Mouse (Mus musculus) embryonic facial prominence, embryonic 12.5 days (tissue): ENCODE data around the gene Cnot10. TPM values are rescaled to one million over a fixed set of nuclear protein-coding genes. Genes with fewer than 3 reads are reported as not detected.

ENCODE experiments used
- ATAC-seq: fragments of 200-750 bp; cut with Nextera tagmentation; 2 replicates; pipeline ENCODE4 v1.8.0; 2017; ENCODE audit not compliant: insufficient number of reproducible peaks, insufficient read depth, low FRiP score, low TSS enrichment
- H3K27ac ChIP-seq: fragments of 300-500 bp; sonication (generic); 2 replicates; pipeline ENCODE4 v1.5.1; 2016; ENCODE audit warnings: mild to moderate bottlenecking
- H3K27me3 ChIP-seq: fragments of 300-500 bp; sonication (generic); 2 replicates; pipeline ENCODE4 v1.6.1; 2016; ENCODE audit warnings: mild to moderate bottlenecking, moderate library complexity
- H3K36me3 ChIP-seq: fragments of 300-500 bp; sonication (generic); 2 replicates; pipeline ENCODE4 v1.6.1; 2016; ENCODE audit warnings: mild to moderate bottlenecking
- H3K4me1 ChIP-seq: fragments of 300-500 bp; sonication (generic); 2 replicates; pipeline ENCODE4 v1.6.1; 2016
- H3K4me2 ChIP-seq: fragments of 300-500 bp; sonication (generic); replicated peaks from 2 replicates; pipeline ENCODE4 v1.6.1; 2016; ENCODE audit warnings: mild to moderate bottlenecking, moderate library complexity
- H3K4me3 ChIP-seq: fragments of 300-500 bp; sonication (generic); 2 replicates; pipeline ENCODE4 v1.5.1; 2016; ENCODE audit warnings: mild to moderate bottlenecking
- H3K9ac ChIP-seq: fragments of 300-500 bp; sonication (generic); 2 replicates; pipeline ENCODE4 v1.6.1; 2016; ENCODE audit warnings: mild to moderate bottlenecking, moderate library complexity
- H3K9me3 ChIP-seq: fragments of 300-500 bp; sonication (generic); 2 replicates; pipeline ENCODE4 v1.6.1; 2016; ENCODE audit warnings: mild to moderate bottlenecking, moderate library complexity
- WGBS: fragments of 180-500 bp; shearing (Covaris S2); methylation state at CpG from one replicate; pipeline ENCODE4 v1.1.7; 2016; 5-methylcytosine and 5-hydroxymethylcytosine counted together
- polyA plus RNA-seq: library from polyadenylated mRNA; unstranded; fragments of >200 nt; fragmentation: Nextera tagmentation; extraction: Ambion mirVana; gene quantifications from 2 replicates; pipeline ENCODE4 v1.2.1, GENCODE M21; 2016

Gene Cnot10
- polyA plus RNA-seq, 1 experiment from 2014 or later = 82.6 TPM

DNA sequence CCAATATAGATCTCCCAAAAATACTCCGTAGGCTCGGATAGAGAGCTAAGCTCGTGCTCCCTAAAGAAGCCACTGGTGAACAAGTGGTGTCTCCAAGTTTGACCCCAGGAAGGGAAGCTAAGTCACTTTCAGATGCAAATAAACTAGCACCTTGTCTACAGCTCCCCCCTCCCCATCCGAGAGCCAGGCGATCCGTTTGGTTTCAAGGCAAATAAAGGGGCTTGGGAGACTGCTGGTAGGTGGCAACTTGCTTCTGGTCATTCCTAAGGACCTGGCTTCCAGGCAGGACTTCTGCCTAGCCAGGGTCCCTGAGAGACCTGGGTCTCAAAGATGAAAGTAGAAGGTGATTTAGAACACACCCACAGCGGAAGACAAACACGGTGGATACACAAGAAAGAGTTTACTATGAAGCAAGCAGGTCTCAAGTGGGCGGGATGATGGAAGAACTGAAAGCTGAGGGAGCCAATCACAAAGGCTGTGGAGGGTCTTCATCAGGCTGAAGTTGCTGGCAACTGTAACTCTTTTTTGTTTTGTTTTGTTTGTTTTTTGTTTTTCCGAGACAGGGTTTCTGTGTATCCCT lies 83.6 kb downstream of the Cnot10 start:
- H3K9me3 ChIP-seq = no peaks in the 10 kb centered on the region
- H3K4me3 ChIP-seq = no peak overlapping the region
- 0 out of 2 replicates have a peak, but pooled peaks cover 1% of the 10 kb centered on the region for H3K27me3 ChIP-seq
- 45% methylated on average over 10 of the region's 10 CpGs for WGBS
- H3K9ac ChIP-seq = no peak overlapping the region
- H3K27ac ChIP-seq = no peak overlapping the region
- peaks cover 17% of the 10 kb centered on the region for H3K4me1 ChIP-seq
- no peaks in the 10 kb centered on the region for H3K36me3 ChIP-seq
- ATAC-seq = no peak
- no peak overlapping the region for H3K4me2 ChIP-seq

DNA sequence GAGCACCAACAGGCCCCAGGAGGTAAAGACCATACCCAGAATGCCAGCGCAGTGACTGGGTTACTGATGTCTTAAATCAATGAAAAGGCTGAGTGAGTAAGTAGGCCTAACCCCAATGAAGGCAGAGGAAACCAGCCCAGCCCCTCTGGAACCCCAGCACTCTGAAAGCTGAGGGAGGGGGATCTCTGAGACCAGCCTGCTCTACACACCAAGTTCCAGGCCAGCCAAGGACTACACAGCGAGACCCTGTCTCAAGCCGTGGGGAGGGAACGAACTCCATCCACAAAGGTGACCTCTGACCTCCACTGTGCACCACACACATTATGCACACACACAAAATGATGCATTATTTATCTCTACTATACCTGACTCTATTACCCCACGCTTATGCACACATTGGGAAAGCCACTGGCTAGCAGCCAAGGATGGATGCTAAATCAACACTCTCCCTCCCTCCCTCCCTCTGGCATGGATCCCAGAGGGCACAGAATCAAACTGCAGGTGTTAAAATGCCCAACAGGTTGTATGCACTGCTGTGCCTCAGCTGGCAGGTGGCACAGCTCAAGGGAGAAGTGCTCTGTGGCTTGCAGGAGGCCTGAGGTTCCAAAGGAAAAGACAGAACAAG lies 85.5 kb downstream of the Cnot10 start:
- Histone ChIP-seq H3K27ac (no peak overlapping the region), H3K36me3 (no peaks in the 10 kb centered on the region), H3K9ac (no peak overlapping the region), H3K4me1 (peaks cover 7% of the 10 kb centered on the region), H3K9me3 (no peaks in the 10 kb centered on the region), H3K27me3 (no peaks in the 10 kb centered on the region), H3K4me2 (no peak overlapping the region), H3K4me3 (no peak overlapping the region)
- WGBS = 57% methylated on average over 5 of the region's 5 CpGs
- 0 out of 2 replicates have a peak, but pooled peaks have one; percentile 31 for ATAC-seq

DNA sequence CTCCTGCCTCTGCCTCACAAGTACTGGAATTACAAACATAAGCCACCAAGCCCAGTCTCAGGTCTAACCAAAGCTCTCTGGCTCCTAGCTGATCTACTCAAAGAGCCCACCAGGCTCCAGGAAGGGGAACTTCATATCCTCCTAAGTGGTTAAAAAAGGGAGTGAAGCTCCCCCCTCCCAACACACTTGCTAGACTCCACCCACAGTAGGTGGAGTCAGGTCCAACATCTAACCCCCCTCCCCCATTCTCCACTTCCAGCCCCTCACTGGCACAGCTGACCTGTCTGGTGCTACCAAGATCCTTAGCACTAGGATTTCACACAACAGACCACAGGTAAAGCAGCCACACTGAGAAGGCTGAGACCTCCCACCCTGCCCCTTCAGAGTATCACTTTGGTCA lies 86.2 kb downstream of the Cnot10 start:
- no peaks in the 10 kb centered on the region for H3K27me3 ChIP-seq
- no peak overlapping the region for H3K4me2 ChIP-seq
- no peak for ATAC-seq
- H3K9me3 ChIP-seq = no peaks in the 10 kb centered on the region
- no peak overlapping the region for H3K9ac ChIP-seq
- H3K4me3 ChIP-seq = no peak overlapping the region
- H3K27ac ChIP-seq = no peak overlapping the region
- H3K4me1 ChIP-seq = peaks cover 6% of the 10 kb centered on the region
- H3K36me3 ChIP-seq = no peaks in the 10 kb centered on the region

DNA sequence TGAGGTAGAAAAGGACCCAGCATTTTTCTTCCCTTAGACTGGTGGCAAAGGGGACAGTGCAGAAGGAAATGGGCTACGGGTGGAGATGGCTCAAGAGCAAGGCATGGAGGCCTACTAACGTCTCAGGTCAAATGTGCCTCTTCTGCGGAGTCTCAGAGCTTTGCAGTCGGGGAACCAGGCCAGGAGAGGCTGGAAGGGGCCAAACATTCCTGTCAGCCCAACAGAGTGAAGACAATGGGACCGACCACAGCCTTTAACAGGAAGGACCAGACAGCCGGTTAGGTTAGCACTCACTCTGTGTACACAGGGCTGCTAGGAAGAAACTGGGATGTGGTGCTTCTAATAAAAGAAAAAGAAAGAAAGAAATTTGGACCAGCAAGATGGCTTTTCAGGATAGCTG lies 90.0 kb downstream of the Cnot10 start:
- no peaks in the 10 kb centered on the region for H3K9me3 ChIP-seq
- no peak overlapping the region for H3K4me3 ChIP-seq
- H3K4me1 ChIP-seq = peaks cover 29% of the 10 kb centered on the region
- no peaks in the 10 kb centered on the region for H3K36me3 ChIP-seq
- no peak overlapping the region for H3K27ac ChIP-seq
- 30% methylated on average over 6 of the region's 6 CpGs for WGBS
- H3K27me3 ChIP-seq = no peaks in the 10 kb centered on the region
- no peak for ATAC-seq
- no peak overlapping the region for H3K4me2 ChIP-seq
- H3K9ac ChIP-seq = no peak overlapping the region

DNA sequence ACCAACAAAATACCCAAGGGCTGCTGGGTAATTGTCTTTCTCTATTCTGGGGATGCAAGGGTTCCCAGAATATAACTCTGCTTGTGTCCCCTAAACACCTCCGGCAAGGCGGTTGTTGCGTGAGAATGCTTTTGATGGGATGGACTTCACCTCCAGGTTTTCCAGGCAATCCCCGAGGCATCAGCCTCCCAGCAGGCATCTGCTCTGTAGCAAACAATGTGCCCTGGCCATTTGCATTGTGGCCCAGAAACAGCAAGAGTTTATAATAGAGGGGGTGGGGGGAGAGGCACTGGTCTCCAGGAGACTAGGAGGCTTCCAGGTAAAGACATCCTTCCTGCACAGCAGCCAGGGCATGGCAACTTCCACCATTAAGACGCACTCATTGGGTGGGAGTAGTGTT lies 90.9 kb downstream of the Cnot10 start:
- ATAC-seq = no peak
- 31% methylated on average over 5 of the region's 5 CpGs for WGBS
- Histone ChIP-seq H3K27ac (no peak overlapping the region), H3K27me3 (no peaks in the 10 kb centered on the region), H3K4me1 (peaks cover 32% of the 10 kb centered on the region), H3K9me3 (no peaks in the 10 kb centered on the region), H3K36me3 (no peaks in the 10 kb centered on the region), H3K4me2 (no peak overlapping the region), H3K4me3 (no peak overlapping the region), H3K9ac (no peak overlapping the region)

DNA sequence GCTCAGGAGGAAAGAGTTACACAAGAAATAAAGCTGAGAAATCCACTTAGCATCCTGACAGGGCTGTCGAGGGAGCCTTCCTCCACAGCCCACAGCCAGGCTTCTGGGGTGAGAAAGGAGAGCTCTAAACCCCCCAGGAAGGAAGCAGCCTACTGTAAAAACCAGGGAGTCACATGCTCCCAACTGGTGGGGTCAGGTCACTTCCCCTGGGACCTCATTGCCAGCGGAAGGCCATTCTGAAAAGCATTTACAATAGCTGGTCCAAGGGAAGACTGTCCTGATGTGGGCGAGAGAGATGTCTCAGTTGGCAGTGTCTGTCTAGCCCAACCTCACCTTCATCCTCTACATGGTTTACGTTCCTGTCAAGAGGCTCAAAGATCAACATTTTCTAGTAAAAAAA lies 91.5 kb downstream of the Cnot10 start:
- Histone ChIP-seq H3K4me3 (no peak overlapping the region), H3K36me3 (no peaks in the 10 kb centered on the region), H3K9ac (no peak overlapping the region), H3K27me3 (no peaks in the 10 kb centered on the region), H3K4me1 (peaks cover 36% of the 10 kb centered on the region), H3K4me2 (no peak overlapping the region), H3K27ac (no peak overlapping the region), H3K9me3 (no peaks in the 10 kb centered on the region)
- 23% methylated on average over 4 of the region's 4 CpGs for WGBS
- ATAC-seq = no peak

DNA sequence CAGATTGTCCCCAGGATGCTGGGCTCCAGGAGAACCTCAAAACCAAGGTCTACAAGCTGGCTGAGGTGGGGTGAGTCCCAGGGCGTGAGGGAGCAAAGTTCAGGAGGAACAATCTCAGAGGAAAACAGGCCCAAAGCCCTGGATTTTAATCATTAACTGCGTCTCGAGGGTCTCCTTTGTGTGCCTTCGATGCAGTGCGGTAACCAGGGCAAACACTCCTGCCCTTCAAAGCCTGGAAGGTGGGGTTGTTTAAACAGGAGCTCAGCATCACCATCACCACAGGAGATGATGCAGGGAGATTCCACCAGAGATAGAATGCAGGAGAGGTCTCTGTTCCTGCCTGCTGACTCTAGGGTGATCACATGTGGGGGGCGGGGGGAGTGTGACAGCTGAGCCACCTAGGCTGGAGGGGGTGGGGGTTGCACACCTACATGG lies 92.3 kb downstream of the Cnot10 start:
- peaks cover 36% of the 10 kb centered on the region for H3K4me1 ChIP-seq
- H3K4me3 ChIP-seq = no peak overlapping the region
- no peak overlapping the region for H3K9ac ChIP-seq
- no peak overlapping the region for H3K4me2 ChIP-seq
- H3K9me3 ChIP-seq = no peaks in the 10 kb centered on the region
- WGBS = 34% methylated on average over 6 of the region's 6 CpGs
- no peak for ATAC-seq
- H3K36me3 ChIP-seq = no peaks in the 10 kb centered on the region
- H3K27me3 ChIP-seq = no peaks in the 10 kb centered on the region
- no peak overlapping the region for H3K27ac ChIP-seq

DNA sequence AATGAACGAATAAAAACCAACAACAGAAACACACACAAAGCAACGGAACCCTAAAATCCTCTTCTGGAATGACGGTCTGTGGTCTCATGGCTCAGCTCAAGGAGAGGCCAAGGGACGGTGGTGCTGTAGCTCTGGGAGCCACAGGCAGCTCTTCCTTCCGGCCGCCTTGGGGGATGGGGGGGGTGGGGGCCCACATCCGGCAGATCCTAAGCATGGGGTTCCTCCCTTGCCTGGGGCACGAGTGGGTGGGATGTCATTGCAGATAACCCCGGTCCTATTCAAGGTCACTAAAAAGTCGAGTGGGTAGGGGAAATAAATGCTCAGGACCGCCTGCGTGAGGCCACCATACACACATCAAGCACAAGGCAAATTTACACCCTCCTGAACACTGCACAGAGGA lies 93.2 kb downstream of the Cnot10 start:
- H3K27ac ChIP-seq = no peak overlapping the region
- no peak overlapping the region for H3K9ac ChIP-seq
- no peaks in the 10 kb centered on the region for H3K27me3 ChIP-seq
- H3K4me1 ChIP-seq = peaks cover 36% of the 10 kb centered on the region
- 55% methylated on average over 12 of the region's 12 CpGs for WGBS
- H3K4me2 ChIP-seq = no peak overlapping the region
- ATAC-seq = no peak
- no peak overlapping the region for H3K4me3 ChIP-seq
- no peaks in the 10 kb centered on the region for H3K36me3 ChIP-seq
- no peaks in the 10 kb centered on the region for H3K9me3 ChIP-seq

DNA sequence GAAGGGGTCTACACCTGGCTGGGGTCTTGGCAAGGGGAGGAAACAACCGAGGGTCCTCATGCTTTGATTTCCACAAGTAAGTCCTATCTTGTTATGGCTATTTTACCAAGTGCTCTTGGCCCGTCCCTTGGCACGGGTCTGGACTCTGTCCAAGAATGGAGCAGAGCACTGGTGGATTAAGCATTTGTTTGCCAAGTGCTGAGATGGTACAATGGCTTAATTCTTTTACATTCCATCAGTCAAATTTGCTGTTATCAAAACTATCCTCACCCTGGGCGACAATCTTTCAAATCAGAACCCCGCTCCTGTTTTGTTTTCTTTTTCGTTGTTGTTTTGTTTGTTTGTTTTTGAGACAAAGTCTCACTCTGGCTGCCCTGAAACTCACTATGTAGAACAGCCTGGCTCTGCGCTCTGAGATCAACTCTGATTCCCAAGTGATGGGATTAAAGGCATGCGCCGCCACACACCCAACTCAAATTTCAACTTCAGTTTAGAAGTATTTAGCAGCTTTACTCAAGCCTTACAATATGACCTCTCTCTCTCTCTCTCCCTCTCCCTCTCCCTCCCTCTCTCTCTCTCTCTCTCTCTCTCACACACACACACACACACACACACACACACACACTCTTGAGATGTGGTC lies 95.1 kb downstream of the Cnot10 start:
- WGBS = 32% methylated on average over 9 of the region's 9 CpGs
- no peaks in the 10 kb centered on the region for H3K9me3 ChIP-seq
- H3K9ac ChIP-seq = no peak overlapping the region
- H3K4me1 ChIP-seq = peaks cover 36% of the 10 kb centered on the region
- no peak overlapping the region for H3K4me3 ChIP-seq
- H3K4me2 ChIP-seq = no peak overlapping the region
- peak overlapping the region; percentile 36; the same call in 1 of the 2 replicates for H3K27ac ChIP-seq
- peak; percentile 53; the same call in 1 of the 2 replicates for ATAC-seq
- H3K36me3 ChIP-seq = no peaks in the 10 kb centered on the region
- H3K27me3 ChIP-seq = no peaks in the 10 kb centered on the region

DNA sequence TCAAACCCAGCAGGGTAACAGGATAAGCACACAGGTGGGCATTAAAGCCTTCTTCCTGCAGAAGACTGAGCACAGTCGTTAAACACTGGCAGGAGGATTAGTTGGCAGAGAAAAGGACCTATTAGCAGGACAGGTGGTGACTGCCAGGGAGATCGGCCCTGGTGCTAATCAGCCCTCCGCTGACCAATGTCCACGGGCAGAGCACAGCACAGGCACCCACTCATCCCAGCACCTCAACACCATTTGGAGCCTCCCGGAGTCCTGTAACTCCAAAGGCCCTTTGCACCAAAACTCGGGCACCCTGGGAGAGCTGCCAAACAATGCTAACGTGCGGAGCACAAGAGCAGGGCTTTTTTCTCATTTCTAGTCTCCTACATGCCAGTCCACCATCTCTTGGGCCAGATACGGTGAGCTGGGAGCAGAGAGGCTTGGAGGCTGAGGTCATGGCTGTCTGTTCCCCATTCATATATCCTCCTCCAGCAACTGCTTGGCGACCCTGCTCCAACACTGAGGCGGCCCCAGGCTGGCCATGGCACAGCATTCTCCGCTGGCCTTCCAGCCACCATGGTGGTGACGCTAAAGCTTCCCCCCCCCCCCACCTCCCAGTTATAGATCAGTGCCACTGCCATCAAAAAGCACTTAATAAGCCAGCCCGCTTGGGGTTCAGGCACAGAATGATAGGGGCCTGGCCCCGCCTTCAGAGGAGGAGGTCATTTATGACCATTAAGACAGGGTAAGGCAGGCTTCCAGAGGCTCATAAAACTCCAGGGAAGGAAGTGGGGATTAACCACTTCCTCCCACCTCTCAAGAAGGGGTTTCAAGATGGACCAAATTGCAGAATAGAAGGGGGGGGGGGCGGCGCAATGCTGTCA lies 95.9 kb downstream of the Cnot10 start:
- Histone ChIP-seq H3K36me3 (no peaks in the 10 kb centered on the region), H3K4me1 (peaks cover 36% of the 10 kb centered on the region), H3K4me2 (no peak overlapping the region), H3K27ac (no peak overlapping the region), H3K9me3 (no peaks in the 10 kb centered on the region), H3K9ac (no peak overlapping the region), H3K4me3 (no peak overlapping the region), H3K27me3 (no peaks in the 10 kb centered on the region)
- 68% methylated on average over 16 of the region's 17 CpGs for WGBS
- no peak for ATAC-seq

DNA sequence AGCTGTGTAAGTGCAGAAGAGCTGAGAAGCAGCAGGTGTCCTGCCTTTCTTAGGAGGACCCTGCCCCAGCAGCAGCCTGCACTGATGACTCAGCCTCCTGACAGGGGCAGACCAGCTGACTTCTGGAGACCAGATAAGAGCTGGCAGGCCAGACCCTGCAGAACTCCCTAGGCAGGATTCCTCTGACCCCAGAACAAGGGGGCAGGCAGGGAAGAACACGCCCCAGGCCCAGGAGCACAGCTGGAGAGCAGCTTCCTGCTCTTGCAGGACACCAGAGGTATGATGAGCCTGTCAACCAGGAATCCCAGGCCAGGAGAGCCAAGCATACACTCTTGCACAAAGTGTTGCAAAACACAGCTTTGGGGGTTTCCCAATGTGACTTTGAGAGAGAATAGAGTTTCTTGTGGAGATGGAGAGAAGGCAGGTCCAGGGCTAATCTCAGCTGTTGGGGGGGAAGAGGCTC lies 98.7 kb downstream of the Cnot10 start:
- Histone ChIP-seq H3K4me1 (peaks cover 31% of the 10 kb centered on the region), H3K9ac (no peak overlapping the region)

More for the DNA sequence above, 98.7 kb downstream of the Cnot10 start:
- H3K4me2 ChIP-seq = no peak overlapping the region
- H3K36me3 ChIP-seq = no peaks in the 10 kb centered on the region
- no peak overlapping the region for H3K4me3 ChIP-seq
- H3K27ac ChIP-seq = no peak overlapping the region
- no peak for ATAC-seq
- H3K27me3 ChIP-seq = no peaks in the 10 kb centered on the region
- H3K9me3 ChIP-seq = no peaks in the 10 kb centered on the region
- WGBS = 23% methylated on average over 1 of the region's 1 CpGs
